Mouse (Mus musculus): ENCODE data around the gene Mup21.
"Not testable (repeated sequence)": the region's sequence is repeated elsewhere in the genome, so short reads cannot be mapped to it uniquely, and the experiment has no call there.

Mup21 gene

GRCm38 (mm10) chr4:62150811-62151210, at the start of gene Mup21:
Gene Mup21 (minus strand): TSS chr4:62150863.
- DNase-seq (ENCODE audit: low spot score), result no peak

GRCm38 (mm10) chr4:62199923-62200529, 49.4 kb upstream of the Mup21 start:
- DNase-seq (ENCODE audit: low spot score), result no peak

GRCm38 (mm10) chr4:62188778-62189177, 38.1 kb upstream of the Mup21 start:
- no peak for DNase-seq (ENCODE audit: low spot score)

GRCm38 (mm10) chr4:62177282-62177681, 26.6 kb upstream of the Mup21 start:
- no peak for DNase-seq (ENCODE audit: low spot score)

GRCm38 (mm10) chr4:62174471-62174870, 23.8 kb upstream of the Mup21 start:
- no peak for DNase-seq (ENCODE audit: low spot score)

GRCm38 (mm10) chr4:62167636-62168035, 17.0 kb upstream of the Mup21 start:
- DNase-seq (ENCODE audit: low spot score), result not testable (repeated sequence)

- DNase-seq (ENCODE audit: low spot score), result no peak
Observed at GRCm38 (mm10) chr4:62158401-62158800, 7.7 kb upstream of the Mup21 start.

GRCm38 (mm10) chr4:62133706-62134105, 17.0 kb downstream of the Mup21 start:
- DNase-seq (ENCODE audit: low spot score), result no peak

- DNase-seq (ENCODE audit: low spot score), result not testable (repeated sequence)
Observed at GRCm38 (mm10) chr4:62103366-62103765, 47.3 kb downstream of the Mup21 start.
